Mouse (Mus musculus) gastrocnemius, adult 8-10 months (tissue): Measurements from ENCODE around the gene Hist1h3i. TPM values are rescaled to one million over a fixed set of nuclear protein-coding genes. Genes with fewer than 3 reads are reported as not detected.
"Not testable (repeated sequence)": the region's sequence is repeated elsewhere in the genome, so short reads cannot be mapped to it uniquely, and the experiment has no call there.

Experiments
- DNase-seq, 2 experiments: peaks; one replicate each; pipeline ENCODE4 v3.0.0; 2022; ENCODE audit warnings: low spot score in 2 of 2
- total RNA-seq, 4 experiments: library from RNA; stranded (reverse); gene quantifications; 2 replicates each; pipeline ENCODE4 v1.2.4; 2022

The Hist1h3i gene
- total RNA-seq, 4 experiments from 2014 or later: 9.4 to 19.6 (median 16.7) TPM

- no peak for DNase-seq
Observed at GRCm38 (mm10) chr13:21783734-21784161, 578 bp upstream of the Hist1h3i start.

DNA sequence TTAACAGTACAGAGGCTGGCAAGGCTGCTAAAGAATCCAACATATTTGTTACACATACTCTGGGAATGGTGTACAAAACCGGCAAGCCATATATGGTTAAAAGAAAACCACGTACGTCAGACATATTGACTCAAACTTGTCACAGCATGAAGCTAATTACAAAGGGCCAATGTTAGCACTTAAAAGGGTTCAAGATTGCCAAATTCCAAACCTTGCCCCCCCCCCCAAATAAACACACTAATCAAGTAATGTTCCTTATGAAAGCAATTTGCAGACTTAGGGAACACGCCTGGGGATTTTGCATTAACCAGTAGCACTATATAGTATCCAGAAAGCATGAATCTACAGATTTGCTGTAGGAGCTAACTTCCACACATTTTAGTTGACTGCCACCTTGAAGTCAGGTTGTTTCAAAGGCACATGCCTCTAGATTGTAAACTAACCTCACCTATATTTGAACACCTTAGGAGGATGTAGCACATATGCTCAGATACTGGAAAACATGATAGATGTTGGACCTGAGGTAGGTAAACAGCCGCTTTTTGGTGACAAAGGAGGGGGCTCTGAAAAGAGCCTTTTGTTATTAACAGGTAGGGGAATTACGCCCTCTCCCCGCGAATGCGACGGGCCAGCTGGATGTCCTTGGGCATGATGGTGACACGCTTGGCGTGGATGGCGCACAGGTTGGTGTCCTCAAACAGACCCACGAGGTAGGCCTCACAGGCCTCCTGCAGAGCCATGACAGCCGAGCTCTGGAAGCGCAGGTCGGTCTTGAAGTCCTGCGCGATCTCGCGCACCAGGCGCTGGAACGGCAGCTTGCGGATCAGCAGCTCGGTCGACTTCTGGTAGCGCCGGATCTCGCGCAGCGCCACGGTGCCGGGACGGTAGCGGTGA lies 562 bp downstream of the Hist1h3i start:
- DNase-seq: not testable (repeated sequence)

DNA sequence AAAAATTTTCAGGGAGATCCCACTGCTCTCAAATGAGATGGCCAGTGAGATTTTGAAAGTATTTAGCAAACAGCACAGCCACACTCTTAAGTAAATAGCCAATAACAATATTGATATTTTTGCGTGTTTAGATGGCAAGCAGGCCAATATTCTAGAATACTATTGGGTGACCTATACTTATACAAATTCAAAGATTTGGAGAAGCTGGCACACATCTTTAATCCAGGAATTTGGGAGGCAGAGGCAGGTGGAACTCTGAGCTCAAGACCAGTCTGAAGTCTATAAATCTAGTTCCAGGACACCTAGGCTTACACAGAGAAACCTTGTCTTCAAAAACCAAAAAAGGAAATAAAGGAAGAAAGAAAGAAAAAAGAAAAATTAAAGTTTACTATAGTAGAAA lies 1.5 kb downstream of the Hist1h3i start:
- DNase-seq: no peak

GRCm38 (mm10) chr13:21781021-21781555 lies 2.1 kb downstream of the Hist1h3i start:
- no peak for DNase-seq

GRCm38 (mm10) chr13:21779767-21780731 lies 3.1 kb downstream of the Hist1h3i start, which contains the start of gene Hist1h1b:
TSS of gene Hist1h1b (minus strand) at chr13:21780625.
- DNase-seq: peak in 1 of 2 experiments; percentile 10

DNA sequence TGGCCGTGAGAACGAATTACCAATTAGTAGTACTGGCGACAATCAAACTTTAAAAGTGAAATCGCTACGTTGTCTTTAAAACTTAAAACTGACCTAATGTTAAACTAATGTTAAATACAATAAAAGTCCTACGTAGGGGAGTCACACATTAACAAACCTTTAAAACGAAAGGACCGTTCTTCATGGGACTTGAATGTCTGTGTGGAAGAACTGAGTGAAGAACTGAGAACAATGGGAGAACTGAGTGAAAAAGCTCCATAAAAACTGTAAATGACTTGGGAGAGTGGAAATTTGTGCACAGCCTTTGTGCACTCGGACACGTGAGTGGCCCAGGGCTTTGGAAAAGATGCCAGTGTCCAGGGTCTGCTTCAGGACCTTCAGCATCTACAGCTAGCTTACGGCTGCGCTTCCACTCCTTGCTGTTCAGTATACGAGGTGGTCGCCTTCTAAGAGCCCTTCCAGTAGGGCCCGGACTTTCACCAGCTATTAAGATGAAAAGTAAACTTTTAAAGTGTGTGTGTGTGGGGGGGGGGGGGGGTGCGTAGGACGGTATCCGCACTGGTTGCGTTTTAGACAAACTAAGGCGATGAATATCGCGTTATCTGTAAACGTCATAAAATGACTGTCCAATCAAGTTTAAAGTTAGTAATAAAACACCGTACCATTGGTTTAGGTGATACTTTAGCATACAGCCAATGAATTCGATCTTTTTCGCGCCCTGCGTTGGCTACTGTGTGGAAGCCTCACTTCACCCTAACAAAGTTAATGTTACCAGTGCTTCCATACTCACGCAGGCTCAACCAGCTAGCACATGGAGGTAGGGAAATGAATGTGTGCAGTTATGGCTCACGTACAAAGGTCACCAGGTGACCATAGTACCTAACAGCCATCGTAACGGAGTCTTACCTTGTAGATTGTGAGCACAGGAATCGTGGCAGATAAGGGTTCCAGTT lies 4.1 kb downstream of the Hist1h3i start:
- DNase-seq: peak; percentile 20 to 38

- no peak for DNase-seq
Observed at GRCm38 (mm10) chr13:21755707-21756106, 27.5 kb downstream of the Hist1h3i start.

- DNase-seq: not testable (repeated sequence)
Observed at GRCm38 (mm10) chr13:21754294-21755001, 28.7 kb downstream of the Hist1h3i start.

DNA sequence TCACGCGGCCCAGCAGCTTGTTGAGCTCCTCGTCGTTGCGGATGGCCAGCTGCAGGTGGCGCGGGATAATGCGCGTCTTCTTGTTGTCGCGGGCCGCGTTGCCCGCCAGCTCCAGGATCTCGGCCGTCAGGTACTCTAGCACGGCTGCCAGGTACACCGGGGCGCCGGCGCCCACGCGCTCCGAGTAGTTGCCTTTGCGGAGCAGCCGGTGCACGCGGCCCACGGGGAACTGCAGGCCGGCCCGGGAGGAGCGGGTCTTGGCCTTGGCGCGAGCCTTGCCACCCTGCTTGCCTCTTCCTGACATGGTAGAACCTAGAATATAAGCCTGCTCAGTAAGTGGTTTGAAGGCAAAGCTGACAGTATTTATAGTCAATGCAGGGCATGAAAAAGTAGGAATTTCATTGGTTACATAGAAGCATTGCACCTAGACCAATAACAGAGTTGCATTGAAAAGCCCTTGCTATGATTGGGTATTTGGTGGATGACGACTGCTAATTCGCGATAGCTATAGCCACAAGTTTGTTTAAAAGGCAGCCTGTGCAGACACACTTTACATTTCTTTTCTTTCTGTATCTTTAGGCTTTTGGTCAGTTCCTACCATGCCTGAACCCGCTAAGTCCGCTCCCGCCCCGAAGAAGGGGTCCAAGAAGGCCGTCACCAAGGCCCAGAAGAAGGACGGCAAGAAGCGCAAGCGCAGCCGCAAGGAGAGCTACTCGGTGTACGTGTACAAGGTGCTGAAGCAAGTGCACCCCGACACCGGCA lies 29.5 kb downstream of the Hist1h3i start, which contains the start of the genes Hist1h2ak and Hist1h2bn:
Gene Hist1h2ak (minus strand): TSS at position 304 of the 762 bp plus-strand sequence.
Gene Hist1h2bn (plus strand): TSS at position 600 of the 762 bp plus-strand sequence.
- not testable (repeated sequence) for DNase-seq

- DNase-seq: no peak
Observed at GRCm38 (mm10) chr13:21753051-21753523, 30.1 kb downstream of the Hist1h3i start.

GRCm38 (mm10) chr13:21752356-21752755 lies 30.8 kb downstream of the Hist1h3i start:
- no peak for DNase-seq

DNA sequence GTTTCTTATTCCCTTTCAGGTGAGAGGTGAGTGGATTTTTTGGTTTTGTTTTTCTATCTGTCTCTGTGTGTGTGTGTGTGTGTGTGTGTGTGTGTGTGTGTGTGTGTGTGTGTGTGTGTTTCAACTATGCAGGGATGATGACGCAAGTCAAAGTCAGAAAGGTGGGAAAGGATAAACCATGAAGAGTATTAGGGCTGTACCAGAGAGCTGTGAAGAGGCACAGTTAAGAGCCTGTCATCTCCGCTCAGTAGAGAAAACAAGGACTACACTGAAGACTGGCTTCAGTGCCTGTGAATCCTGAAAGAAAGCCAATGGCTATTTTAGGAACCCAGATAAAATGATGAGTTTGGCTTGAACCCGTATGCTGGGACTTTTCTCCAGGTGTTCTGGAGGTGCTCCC lies 31.3 kb downstream of the Hist1h3i start:
- no peak for DNase-seq

DNA sequence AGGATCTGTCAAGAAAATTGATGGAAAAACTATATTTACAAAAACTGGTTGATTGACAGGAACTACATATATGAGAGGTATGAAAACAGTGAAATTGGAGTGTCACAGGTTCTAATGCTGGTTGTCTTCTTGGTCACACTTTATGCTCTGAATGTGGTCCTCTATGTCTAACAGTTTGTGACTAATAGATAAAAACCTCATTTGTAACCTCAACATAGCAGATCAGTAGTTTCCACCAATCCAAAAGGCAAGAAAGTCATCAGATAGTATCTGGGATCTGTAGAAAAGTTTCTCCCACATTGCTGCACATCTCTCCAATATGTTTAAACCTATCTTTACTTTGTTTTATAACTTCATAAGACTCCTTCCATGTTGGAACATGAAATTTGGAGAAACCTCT lies 31.8 kb downstream of the Hist1h3i start:
- DNase-seq: no peak

GRCm38 (mm10) chr13:21750159-21751017 lies 32.8 kb downstream of the Hist1h3i start, which contains the start of gene Hist1h4k:
TSS of gene Hist1h4k (minus strand) at chr13:21750505.
- DNase-seq: peak; percentile 17 to 31

DNA sequence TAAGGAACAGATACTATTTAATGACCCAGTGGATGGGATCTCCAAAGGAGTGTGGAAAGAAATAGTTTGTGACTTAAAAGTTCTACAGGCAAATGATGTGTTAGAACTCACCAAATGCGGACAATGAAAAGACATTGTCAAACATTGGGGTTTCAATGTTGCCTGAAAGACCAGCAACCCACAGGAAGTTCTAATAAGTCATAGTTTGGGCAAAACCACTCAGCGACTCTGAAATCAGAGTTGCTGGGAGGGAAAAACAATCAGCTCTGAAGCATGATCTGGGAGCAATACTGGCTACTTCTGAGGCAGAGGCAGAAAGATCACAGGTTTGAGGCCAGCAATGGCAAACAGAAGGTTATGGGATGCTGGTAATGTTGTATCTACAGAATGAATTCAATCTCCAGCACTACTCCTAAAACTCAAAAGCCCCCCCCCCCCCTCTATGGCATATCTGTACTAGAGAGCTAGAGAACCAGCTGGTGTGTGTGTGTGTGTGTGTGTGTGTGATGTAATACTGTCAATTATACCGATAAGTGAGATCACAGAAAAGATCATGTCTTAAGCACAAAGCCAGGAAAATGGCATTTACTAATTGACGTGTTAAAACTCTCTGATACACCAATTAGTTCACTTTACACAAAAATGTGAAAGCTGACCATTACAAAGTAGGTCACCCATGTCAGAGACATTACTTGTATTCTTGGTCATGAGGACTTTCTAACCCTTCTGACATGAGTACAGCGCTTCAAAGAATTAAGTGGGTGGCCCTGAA lies 33.6 kb downstream of the Hist1h3i start:
- DNase-seq: no peak

GRCm38 (mm10) chr13:21745006-21745405 lies 38.2 kb downstream of the Hist1h3i start:
- DNase-seq: no peak
